Mouse (Mus musculus): ENCODE measurements around the gene Recql5.
"Not testable (repeated sequence)": the region's sequence is repeated elsewhere in the genome, so short reads cannot be mapped to it uniquely, and the experiment has no call there.

Gene Recql5

DNA sequence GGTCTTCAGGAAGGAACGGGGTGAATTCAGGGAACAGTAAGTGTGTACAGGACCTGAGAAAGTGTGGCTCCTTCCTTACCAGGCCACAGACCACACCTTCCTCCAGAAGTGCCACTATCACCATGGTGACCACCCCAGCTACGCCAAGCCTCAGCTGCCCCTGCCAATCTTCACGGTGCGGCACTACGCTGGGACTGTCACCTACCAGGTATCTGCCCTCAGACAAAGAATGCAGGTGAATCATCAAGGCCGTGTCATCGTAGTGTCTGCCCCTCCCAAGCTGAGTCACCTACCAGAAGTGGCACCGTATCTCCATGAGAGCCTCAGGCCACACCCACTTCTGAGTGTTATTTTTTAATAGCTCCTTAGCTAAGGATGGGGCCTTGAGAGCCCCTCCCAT lies 63.9 kb downstream of the Recql5 start:
- no peak for DNase-seq (ENCODE audit: extremely low read depth, low read depth, low spot score)

DNA sequence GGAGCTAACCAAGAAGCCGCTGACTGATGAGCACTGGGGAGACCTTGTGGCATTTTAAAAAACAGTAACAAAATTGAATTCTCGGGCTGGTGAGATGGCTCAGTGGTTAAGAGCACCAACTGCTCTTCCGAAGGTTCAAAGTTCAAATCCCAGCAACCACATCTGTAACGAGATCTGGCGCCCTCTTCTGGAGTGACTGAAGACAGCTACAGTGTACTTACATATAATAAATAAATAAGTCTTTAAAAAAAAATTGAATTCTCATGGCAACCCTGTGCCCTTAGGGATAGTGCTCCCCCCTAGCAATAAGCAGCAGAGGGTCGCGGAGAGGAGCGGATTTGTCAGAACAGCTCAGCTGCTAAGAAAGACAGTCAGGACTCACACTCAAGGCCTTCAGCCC lies 69.4 kb downstream of the Recql5 start:
- no peak for DNase-seq (ENCODE audit: extremely low read depth, low read depth, low spot score)

- DNase-seq (ENCODE audit: extremely low read depth, low read depth, low spot score), result no peak
These were observed 73.9 kb downstream of the Recql5 start for GRCm38 (mm10) chr11:115859143-115859945.

GRCm38 (mm10) chr11:115858354-115858753 lies 74.9 kb downstream of the Recql5 start, which contains the start of gene Myo15b:
Gene Myo15b, plus strand, starts transcription at chr11:115858406.
- DNase-seq (ENCODE audit: extremely low read depth, low read depth, low spot score), result no peak

- no peak for DNase-seq (ENCODE audit: extremely low read depth, low read depth, low spot score)
These were observed 75.3 kb downstream of the Recql5 start for GRCm38 (mm10) chr11:115857936-115858335.

- DNase-seq (ENCODE audit: extremely low read depth, low read depth, low spot score), result not testable (repeated sequence)
These were observed 76.1 kb downstream of the Recql5 start for GRCm38 (mm10) chr11:115857146-115857545.

DNA sequence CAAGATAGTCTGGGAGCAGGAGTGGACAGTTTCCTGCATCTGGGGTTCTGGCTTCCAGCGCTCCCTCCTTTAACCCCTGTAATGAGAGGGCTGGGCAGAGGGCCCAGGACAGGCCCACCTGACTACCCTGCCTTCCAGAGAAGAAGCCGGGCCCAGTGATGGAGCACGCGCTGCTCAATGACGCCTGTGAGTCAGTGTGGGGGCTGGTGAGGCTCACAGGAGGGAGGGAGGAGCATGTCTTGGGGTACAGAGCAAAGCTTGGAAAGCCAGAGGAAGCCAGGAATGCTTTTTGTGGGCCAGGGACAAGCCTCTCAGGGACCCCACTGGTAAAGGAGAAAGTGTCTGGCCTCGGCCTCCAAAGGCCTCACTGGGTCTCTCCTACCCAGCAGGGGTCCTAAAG lies 78.6 kb downstream of the Recql5 start:
- no peak for DNase-seq (ENCODE audit: extremely low read depth, low read depth, low spot score)

DNA sequence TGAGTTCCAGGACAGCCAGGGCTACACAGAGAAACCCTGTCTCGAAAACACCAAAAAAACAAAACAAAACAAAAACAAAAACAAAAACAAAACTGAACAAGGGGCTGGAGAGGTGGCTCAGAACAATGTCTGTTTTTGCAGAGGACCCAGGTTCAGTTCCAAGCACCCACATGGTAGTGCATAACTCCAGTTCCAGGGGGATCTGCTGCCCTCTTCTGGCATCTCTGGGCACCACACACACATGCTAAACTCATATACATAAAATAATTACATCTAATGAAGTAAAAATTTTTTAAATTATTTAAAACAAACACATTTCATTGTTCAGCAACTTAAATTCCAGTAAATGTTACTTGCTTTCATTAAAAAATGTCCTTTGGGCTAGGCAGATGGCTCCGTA lies 87.5 kb downstream of the Recql5 start:
- no peak for DNase-seq (ENCODE audit: extremely low read depth, low read depth, low spot score)

DNA sequence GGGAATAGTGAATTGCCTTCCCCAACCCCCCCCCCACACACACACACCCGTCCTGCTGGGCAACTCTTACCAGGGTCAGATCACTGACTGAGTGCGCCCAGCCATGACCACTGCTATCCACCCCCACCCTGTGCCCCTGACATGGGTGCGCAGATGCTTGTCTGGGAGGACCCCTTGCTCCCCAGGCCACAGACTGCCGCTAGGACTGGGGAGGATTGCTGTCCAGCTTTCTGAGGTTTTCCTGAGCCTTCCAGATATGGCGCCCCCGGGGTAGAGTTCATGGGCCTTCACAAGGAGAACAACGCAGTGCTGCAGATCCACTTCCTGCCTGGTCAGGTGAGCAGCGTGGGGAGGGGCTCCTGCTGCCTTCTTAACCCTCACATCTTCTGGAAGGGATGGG lies 89.0 kb downstream of the Recql5 start:
- DNase-seq (ENCODE audit: extremely low read depth, low read depth, low spot score), result no peak

DNA sequence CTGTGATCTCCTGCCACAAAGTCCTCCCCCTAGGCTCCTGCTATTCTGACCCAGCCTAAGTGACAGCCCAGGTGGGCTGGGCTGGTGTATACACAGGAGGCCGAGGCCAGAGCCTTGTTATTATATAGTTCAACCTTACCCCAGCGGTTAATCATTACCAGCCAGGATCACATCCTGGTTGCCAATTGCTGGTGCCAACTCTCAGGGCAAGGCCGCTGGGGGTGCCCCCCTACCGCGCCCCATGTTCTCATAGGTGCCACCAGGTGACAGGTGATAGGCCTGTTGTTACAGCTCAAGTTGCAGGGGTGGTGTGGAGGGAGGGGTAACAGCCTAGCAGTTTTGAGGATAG lies 89.4 kb downstream of the Recql5 start:
- DNase-seq (ENCODE audit: extremely low read depth, low read depth, low spot score), result no peak

DNA sequence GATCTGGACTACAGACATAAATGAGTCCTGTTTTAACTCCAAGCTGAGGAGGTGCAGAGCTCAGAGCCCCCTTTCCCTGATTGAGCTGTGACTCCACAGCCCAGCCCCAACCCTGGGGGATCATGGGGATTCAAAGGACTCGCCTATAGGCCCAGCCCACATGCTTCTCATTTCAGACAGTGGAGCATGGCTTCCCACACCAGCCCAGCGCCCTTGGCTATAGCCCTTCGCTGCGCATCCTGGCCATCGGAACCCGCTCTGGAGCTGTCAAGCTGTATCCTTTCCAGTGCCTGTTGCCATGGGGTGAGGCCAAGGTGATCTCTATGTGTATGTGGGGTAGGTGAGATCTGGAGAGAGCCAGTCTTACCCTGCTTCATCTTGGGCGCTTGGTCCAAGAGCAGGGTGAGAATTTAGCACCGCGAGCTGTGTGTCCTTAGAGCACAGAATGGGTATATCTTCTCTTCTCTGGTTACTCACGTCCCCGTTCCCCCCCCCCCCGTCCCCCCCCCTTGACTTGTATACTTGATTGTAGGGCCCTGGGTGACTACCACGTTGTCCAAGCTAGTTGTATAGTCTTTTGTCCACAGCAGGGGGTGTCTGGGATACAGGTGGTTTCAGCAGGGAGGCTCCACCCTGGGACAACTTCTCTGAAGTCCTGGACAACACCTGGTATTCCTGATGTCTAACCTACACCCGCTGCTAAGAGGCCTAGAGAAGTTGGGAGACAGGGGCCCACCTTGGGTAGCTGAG lies 90.0 kb downstream of the Recql5 start:
- no peak for DNase-seq (ENCODE audit: extremely low read depth, low read depth, low spot score)

Data from fat pad, adult 2 months (tissue).